Mouse (Mus musculus) heart, embryonic 11.5 days (tissue): Measurements from ENCODE around the gene Cdkn1c. TPM values are rescaled to one million over a fixed set of nuclear protein-coding genes. Genes with fewer than 3 reads are reported as not detected.

ENCODE experiments used
- ATAC-seq: fragments of 200-750 bp; cut with Nextera tagmentation; replicated peaks from 2 replicates; pipeline ENCODE4 v1.8.0; 2017; ENCODE audit warnings: moderate library complexity; ENCODE audit not compliant: insufficient number of reproducible peaks, low FRiP score, low TSS enrichment
- H3K27ac ChIP-seq: fragments of 300-500 bp; sonication (generic); 2 replicates; pipeline ENCODE4 v1.5.1; 2014; ENCODE audit warnings: mild to moderate bottlenecking, low read depth, low read length
- H3K27me3 ChIP-seq: fragments of 300-500 bp; sonication (generic); 2 replicates; pipeline ENCODE4 v1.6.1; 2014; ENCODE audit warnings: mild to moderate bottlenecking, low read length, mixed read lengths; ENCODE audit not compliant: control insufficient read depth, insufficient read depth
- H3K36me3 ChIP-seq: fragments of 300-500 bp; sonication (generic); 2 replicates; pipeline ENCODE4 v1.6.1; 2014; ENCODE audit warnings: mild to moderate bottlenecking, low read length, moderate library complexity, mixed read lengths; ENCODE audit not compliant: control insufficient read depth, insufficient read depth
- H3K4me1 ChIP-seq: fragments of 300-500 bp; sonication (generic); 2 replicates; pipeline ENCODE4 v1.6.1; 2014; ENCODE audit warnings: low read length; ENCODE audit not compliant: control insufficient read depth, insufficient read depth
- H3K4me2 ChIP-seq: fragments of 300-500 bp; sonication (generic); 2 replicates; pipeline ENCODE4 v1.6.1; 2014; ENCODE audit warnings: mild to moderate bottlenecking, moderate library complexity
- H3K4me3 ChIP-seq: fragments of 300-500 bp; sonication (generic); 2 replicates; pipeline ENCODE4 v1.5.1; 2014; ENCODE audit warnings: low read depth, low read length
- H3K9ac ChIP-seq: fragments of 300-500 bp; sonication (generic); 2 replicates; pipeline ENCODE4 v1.6.1; 2014; ENCODE audit warnings: mild to moderate bottlenecking, low read depth, low read length, moderate library complexity
- H3K9me3 ChIP-seq: fragments of 300-500 bp; sonication (generic); replicated peaks from 2 replicates; pipeline ENCODE4 v1.6.1; 2016; ENCODE audit warnings: low read length; ENCODE audit not compliant: control insufficient read depth
- WGBS: fragments of 180-500 bp; shearing (Covaris S2); extraction: QIAGEN DNeasy Blood & Tissue Kit; methylation state at CpG from one replicate; pipeline ENCODE4 v1.1.7; 2014; ENCODE audit not compliant: insufficient replicate concordance; 5-methylcytosine and 5-hydroxymethylcytosine counted together
- polyA plus RNA-seq: library from polyadenylated mRNA; unstranded; fragments of >200 nt; fragmentation: Nextera tagmentation; extraction: Ambion mirVana; gene quantifications from 2 replicates; pipeline ENCODE4 v1.2.1, GENCODE M21; 2014

Gene Cdkn1c
- polyA plus RNA-seq, 1 experiment from 2014 or later = 1,679 TPM

- no peak for ATAC-seq
- H3K9ac ChIP-seq = no peak overlapping the region
- 81% methylated on average over 12 of the region's 12 CpGs for WGBS
- no peak overlapping the region for H3K4me3 ChIP-seq
- no peaks in the 10 kb centered on the region for H3K27me3 ChIP-seq
- no peak overlapping the region for H3K4me2 ChIP-seq
- H3K27ac ChIP-seq = no peak overlapping the region
- peaks cover 5% of the 10 kb centered on the region for H3K4me1 ChIP-seq
- no peaks in the 10 kb centered on the region for H3K36me3 ChIP-seq
- H3K9me3 ChIP-seq = no peaks in the 10 kb centered on the region
Observed at GRCm38 (mm10) chr7:143416406-143416805, 44.4 kb downstream of the Cdkn1c start.

GRCm38 (mm10) chr7:143415070-143415469 lies 45.8 kb downstream of the Cdkn1c start:
- Histone ChIP-seq H3K9ac (peak overlapping the region; percentile 52; the same call in 1 of the 2 replicates), H3K4me2 (no peak overlapping the region), H3K27ac (no peak overlapping the region), H3K27me3 (no peaks in the 10 kb centered on the region), H3K36me3 (no peaks in the 10 kb centered on the region), H3K4me1 (peaks cover 5% of the 10 kb centered on the region), H3K9me3 (no peaks in the 10 kb centered on the region), H3K4me3 (no peak overlapping the region)
- ATAC-seq = 0 out of 2 replicates have a peak, but pooled peaks have one; percentile 37
- 35% methylated on average over 4 of the region's 4 CpGs for WGBS

- Histone ChIP-seq H3K36me3 (no peaks in the 10 kb centered on the region), H3K4me3 (no peak overlapping the region), H3K9me3 (no peaks in the 10 kb centered on the region), H3K27me3 (no peaks in the 10 kb centered on the region; the same call in 1 of the 2 replicates), H3K9ac (no peak overlapping the region), H3K4me1 (peaks cover 22% of the 10 kb centered on the region), H3K4me2 (no peak overlapping the region), H3K27ac (no peak overlapping the region)
- 66% methylated on average over 6 of the region's 6 CpGs for WGBS
- no peak for ATAC-seq
Observed at GRCm38 (mm10) chr7:143412606-143413005, 48.2 kb downstream of the Cdkn1c start.

- no peak overlapping the region for H3K27ac ChIP-seq
Observed at GRCm38 (mm10) chr7:143408615-143409021, 52.2 kb downstream of the Cdkn1c start.

More at GRCm38 (mm10) chr7:143408615-143409021, 52.2 kb downstream of the Cdkn1c start:
- no peaks in the 10 kb centered on the region for H3K9me3 ChIP-seq
- no peak overlapping the region for H3K4me3 ChIP-seq
- H3K9ac ChIP-seq = no peak overlapping the region
- ATAC-seq = no peak
- WGBS = 67% methylated on average over 13 of the region's 13 CpGs
- H3K4me1 ChIP-seq = peaks cover 16% of the 10 kb centered on the region
- no peak overlapping the region for H3K4me2 ChIP-seq
- no peaks in the 10 kb centered on the region for H3K36me3 ChIP-seq
- H3K27me3 ChIP-seq = no peaks in the 10 kb centered on the region; the same call in 1 of the 2 replicates

Other genes with a start within 250 kb of the Cdkn1c start
- gene Slc22a18, start 12.7 kb upstream of the Cdkn1c start, polyA plus RNA-seq = 0.52 and 0.87 TPM in 2 replicates
- gene Phlda2, start 42.1 kb upstream of the Cdkn1c start, polyA plus RNA-seq = 1.3 and 2.6 TPM in 2 replicates
- 121 and 176 TPM in 2 replicates for gene Nap1l4, start 88.1 kb upstream of the Cdkn1c start, polyA plus RNA-seq
- gene Cars, start 139.0 kb upstream of the Cdkn1c start, polyA plus RNA-seq = 27.9 and 30.6 TPM in 2 replicates
- 0.16 and 0.84 TPM in 2 replicates for gene Tnfrsf26, start 167.7 kb upstream of the Cdkn1c start, polyA plus RNA-seq
- gene Tnfrsf22, start 188.6 kb upstream of the Cdkn1c start, polyA plus RNA-seq = 4.7 and 5.0 TPM in 2 replicates
- 1.1 and 2.6 TPM in 2 replicates for gene Tnfrsf23, start 224.8 kb upstream of the Cdkn1c start, polyA plus RNA-seq